Mouse (Mus musculus): ENCODE measurements around the gene Trip4. TPM values are rescaled to one million over a fixed set of nuclear protein-coding genes. Genes with fewer than 3 reads are reported as not detected.

Gene Trip4
- polyA plus RNA-seq, 1 experiment from 2014 or later, result 13.1 TPM

- ATAC-seq, result no peak
- no peaks in the 10 kb centered on the region for H3K27me3 ChIP-seq (replicated peaks; ENCODE audit: control insufficient read depth, insufficient read depth, low read length)
- H3K4me2 ChIP-seq (replicated peaks; ENCODE audit: low read depth), result no peak overlapping the region
- 97% methylated on average over 1 of the region's 1 CpGs for WGBS
- no peak overlapping the region for H3K9ac ChIP-seq (ENCODE audit: low read depth, low read length)
- no peak overlapping the region for H3K4me3 ChIP-seq (ENCODE audit: low read depth, low read length)
- no peak for TF ChIP-seq CTCF (IDR thresholded peaks at IDR 0.05; ENCODE audit: low read depth)
- peaks cover 8% of the 10 kb centered on the region for H3K36me3 ChIP-seq (ENCODE audit: control insufficient read depth, insufficient read depth)
- H3K9me3 ChIP-seq (ENCODE audit: control insufficient read depth), result no peaks in the 10 kb centered on the region
- H3K27ac ChIP-seq (ENCODE audit: low read depth, low read length), result no peak overlapping the region
- H3K4me1 ChIP-seq (replicated peaks; ENCODE audit: control insufficient read depth, insufficient read depth, low read length), result no peaks in the 10 kb centered on the region; the same call in 1 of the 2 replicates
Measured at GRCm38 (mm10) chr9:65839841-65840240, 68.8 kb downstream of the Trip4 start.

- H3K36me3 ChIP-seq (ENCODE audit: control insufficient read depth, insufficient read depth), result peaks cover 8% of the 10 kb centered on the region
- no peaks in the 10 kb centered on the region for H3K4me1 ChIP-seq (replicated peaks; ENCODE audit: control insufficient read depth, insufficient read depth, low read length)
- no peak for ATAC-seq
- TF ChIP-seq CTCF (IDR thresholded peaks at IDR 0.05; ENCODE audit: low read depth), result no peak
- H3K27ac ChIP-seq (ENCODE audit: low read depth, low read length), result no peak overlapping the region
- no peak overlapping the region for H3K9ac ChIP-seq (ENCODE audit: low read depth, low read length)
- no peaks in the 10 kb centered on the region for H3K27me3 ChIP-seq (replicated peaks; ENCODE audit: control insufficient read depth, insufficient read depth, low read length)
- no peak overlapping the region for H3K4me2 ChIP-seq (replicated peaks; ENCODE audit: low read depth)
- H3K4me3 ChIP-seq (ENCODE audit: low read depth, low read length), result no peak overlapping the region
- no peaks in the 10 kb centered on the region for H3K9me3 ChIP-seq (ENCODE audit: control insufficient read depth)
Measured at GRCm38 (mm10) chr9:65836916-65837315, 71.7 kb downstream of the Trip4 start.

- no peaks in the 10 kb centered on the region for H3K4me1 ChIP-seq (replicated peaks; ENCODE audit: control insufficient read depth, insufficient read depth, low read length)
- TF ChIP-seq CTCF (IDR thresholded peaks at IDR 0.05; ENCODE audit: low read depth), result no peak
- WGBS, result 77% methylated on average over 10 of the region's 10 CpGs
- no peak overlapping the region for H3K4me2 ChIP-seq (replicated peaks; ENCODE audit: low read depth)
- no peak for ATAC-seq
- no peaks in the 10 kb centered on the region for H3K27me3 ChIP-seq (replicated peaks; ENCODE audit: control insufficient read depth, insufficient read depth, low read length)
- H3K27ac ChIP-seq (ENCODE audit: low read depth, low read length), result no peak overlapping the region
- no peak overlapping the region for H3K4me3 ChIP-seq (ENCODE audit: low read depth, low read length)
- H3K36me3 ChIP-seq (ENCODE audit: control insufficient read depth, insufficient read depth), result peaks cover 8% of the 10 kb centered on the region
- H3K9me3 ChIP-seq (ENCODE audit: control insufficient read depth), result no peaks in the 10 kb centered on the region
- H3K9ac ChIP-seq (ENCODE audit: low read depth, low read length), result no peak overlapping the region
Measured at GRCm38 (mm10) chr9:65834628-65835354, 73.8 kb downstream of the Trip4 start.

DNA sequence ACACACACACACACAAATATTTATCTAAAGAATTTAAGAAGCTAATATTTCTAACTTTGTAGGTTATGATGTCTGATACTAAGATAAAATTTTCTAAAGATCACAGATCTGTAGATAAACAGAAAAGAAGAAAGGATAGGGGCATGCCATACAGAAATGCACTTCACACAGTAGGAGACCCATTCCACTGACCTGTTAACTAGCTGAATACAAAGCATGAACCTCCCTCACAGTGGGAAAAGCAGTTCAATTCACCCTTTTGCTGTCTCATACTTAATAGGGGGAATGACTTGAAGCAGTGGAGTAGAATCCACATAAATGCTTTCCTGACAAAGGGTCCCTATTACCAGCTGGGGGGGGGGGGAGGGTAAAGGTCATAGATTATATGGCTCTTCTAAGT is 75.0 kb downstream of the Trip4 start:
- Histone ChIP-seq H3K27ac (ENCODE audit: low read depth, low read length) (no peak overlapping the region), H3K9me3 (ENCODE audit: control insufficient read depth) (no peaks in the 10 kb centered on the region), H3K4me3 (ENCODE audit: low read depth, low read length) (no peak overlapping the region), H3K9ac (ENCODE audit: low read depth, low read length) (no peak overlapping the region), H3K27me3 (replicated peaks; ENCODE audit: control insufficient read depth, insufficient read depth, low read length) (no peaks in the 10 kb centered on the region), H3K36me3 (ENCODE audit: control insufficient read depth, insufficient read depth) (peaks cover 8% of the 10 kb centered on the region), H3K4me2 (replicated peaks; ENCODE audit: low read depth) (no peak overlapping the region), H3K4me1 (replicated peaks; ENCODE audit: control insufficient read depth, insufficient read depth, low read length) (no peaks in the 10 kb centered on the region)
- no peak for ATAC-seq
- TF ChIP-seq CTCF (IDR thresholded peaks at IDR 0.05; ENCODE audit: low read depth), result no peak

DNA sequence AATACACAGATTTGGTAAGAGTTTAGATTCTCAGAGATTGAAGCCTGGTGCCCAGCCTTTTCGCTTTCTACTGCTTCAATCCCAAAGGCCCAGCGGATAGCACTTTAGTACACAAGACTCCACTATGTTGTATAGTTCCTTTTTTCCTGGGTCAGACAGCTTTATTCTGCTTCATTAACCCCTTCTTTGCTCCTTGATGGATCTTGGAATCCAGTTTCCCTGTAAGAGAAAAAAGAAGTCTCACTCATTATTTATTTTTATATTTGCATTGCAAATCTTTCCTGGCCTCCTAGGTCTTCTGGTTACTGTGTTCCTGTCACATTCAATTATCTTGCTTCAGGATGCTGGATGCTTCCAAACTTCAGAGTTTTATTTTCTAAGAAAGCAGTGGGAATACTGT is 75.4 kb downstream of the Trip4 start:
- no peak for TF ChIP-seq CTCF (IDR thresholded peaks at IDR 0.05; ENCODE audit: low read depth)
- 89% methylated on average over 2 of the region's 2 CpGs for WGBS
- H3K36me3 ChIP-seq (ENCODE audit: control insufficient read depth, insufficient read depth), result peaks cover 5% of the 10 kb centered on the region
- H3K4me3 ChIP-seq (ENCODE audit: low read depth, low read length), result no peak overlapping the region
- no peaks in the 10 kb centered on the region; the same call in 1 of the 2 replicates for H3K4me1 ChIP-seq (replicated peaks; ENCODE audit: control insufficient read depth, insufficient read depth, low read length)
- H3K4me2 ChIP-seq (replicated peaks; ENCODE audit: low read depth), result no peak overlapping the region
- no peak overlapping the region for H3K9ac ChIP-seq (ENCODE audit: low read depth, low read length)
- H3K27ac ChIP-seq (ENCODE audit: low read depth, low read length), result no peak overlapping the region
- no peak for ATAC-seq
- no peaks in the 10 kb centered on the region for H3K9me3 ChIP-seq (ENCODE audit: control insufficient read depth)
- H3K27me3 ChIP-seq (replicated peaks; ENCODE audit: control insufficient read depth, insufficient read depth, low read length), result no peaks in the 10 kb centered on the region

DNA sequence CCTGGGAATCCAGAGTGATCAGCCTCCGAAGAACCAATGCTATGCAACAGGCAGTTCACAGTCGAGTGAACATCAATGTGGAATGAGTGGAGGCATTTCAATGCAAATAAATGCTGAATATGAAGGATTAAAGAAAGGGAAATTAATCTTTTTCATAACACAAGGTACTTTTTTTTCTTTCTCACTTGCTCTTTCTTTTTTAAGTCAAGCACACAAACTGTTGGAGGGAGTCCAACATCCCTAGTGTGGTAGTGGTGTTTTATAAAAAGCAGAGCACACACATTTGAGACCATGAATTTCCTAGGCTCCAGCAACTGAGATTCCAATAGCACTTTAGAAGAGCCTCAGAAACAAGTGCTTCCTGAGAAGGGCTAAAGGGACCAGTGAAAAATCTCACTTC is 76.6 kb downstream of the Trip4 start:
- no peak overlapping the region for H3K27ac ChIP-seq (ENCODE audit: low read depth, low read length)
- no peak for TF ChIP-seq CTCF (IDR thresholded peaks at IDR 0.05; ENCODE audit: low read depth)
- no peaks in the 10 kb centered on the region; the same call in 1 of the 2 replicates for H3K4me1 ChIP-seq (replicated peaks; ENCODE audit: control insufficient read depth, insufficient read depth, low read length)

More for the DNA sequence above, 76.6 kb downstream of the Trip4 start:
- no peak overlapping the region for H3K9ac ChIP-seq (ENCODE audit: low read depth, low read length)
- H3K4me2 ChIP-seq (replicated peaks; ENCODE audit: low read depth), result no peak overlapping the region
- no peaks in the 10 kb centered on the region for H3K36me3 ChIP-seq (ENCODE audit: control insufficient read depth, insufficient read depth)
- 29% methylated on average over 2 of the region's 2 CpGs for WGBS
- ATAC-seq, result no peak
- no peak overlapping the region for H3K4me3 ChIP-seq (ENCODE audit: low read depth, low read length)
- H3K9me3 ChIP-seq (ENCODE audit: control insufficient read depth), result no peaks in the 10 kb centered on the region
- H3K27me3 ChIP-seq (replicated peaks; ENCODE audit: control insufficient read depth, insufficient read depth, low read length), result no peaks in the 10 kb centered on the region

All from intestine, postnatal 0 days (tissue).